Mouse (Mus musculus) cerebellum, adult 2 months (tissue): Measurements from ENCODE around the gene Tmem88.
A peak's percentile ranks its signal among the peaks of the same experiment; 100 is the strongest.

Experiments
- CTCF ChIP-seq: fragments of 200-500 bp; IDR thresholded peaks from 2 replicates; pipeline ENCODE4 v1.5.1; 2011; ENCODE audit warnings: low read depth, mild to moderate bottlenecking, control low read depth, low read length, moderate library complexity, borderline replicate concordance; ENCODE audit not compliant: insufficient read depth
- POLR2A ChIP-seq: fragments of 200-500 bp; IDR thresholded peaks from 2 replicates; pipeline ENCODE4 v1.6.1; 2011; ENCODE audit warnings: low read length, control low read depth, borderline replicate concordance; ENCODE audit not compliant: insufficient read depth

GRCm38 (mm10) chr11:69368356-69369214 is 29.4 kb downstream of the Tmem88 start:
- TF ChIP-seq POLR2A (0 out of 2 replicates have a peak, but pooled peaks have one; percentile 9), CTCF (no peak)
